ENCODE assay signal across 10 mouse cellular contexts in the genomic region with DNA sequence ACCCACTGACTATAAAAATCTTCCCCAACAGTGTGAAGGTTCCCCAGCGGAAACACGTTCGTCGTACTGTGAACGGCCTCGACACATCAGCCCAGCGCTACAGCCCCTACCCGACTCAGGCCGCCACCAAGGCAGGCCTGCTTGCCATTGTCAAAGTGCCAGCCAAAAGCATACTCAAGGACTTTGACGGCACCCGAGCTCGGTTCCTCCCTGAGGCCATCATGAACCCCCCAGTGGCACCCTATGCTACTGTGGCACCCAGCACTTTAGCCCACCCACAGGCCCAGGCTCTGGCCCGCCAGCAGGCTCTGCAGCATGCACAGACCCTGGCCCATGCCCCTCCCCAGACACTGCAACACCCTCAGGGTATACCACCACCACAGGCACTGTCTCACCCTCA. TPM values are rescaled to one million over a fixed set of nuclear protein-coding genes. Genes with fewer than 3 reads are reported as not detected.
A peak's percentile ranks its signal among the peaks of the same experiment; 100 is the strongest.
DNase-seq lines count a peak whose midpoint lies in the region; ATAC-seq lines count a peak whose summit lies in the region.
"Had no signal": no experiment of that assay in that cellular context is flagged by ENCODE, and none has a peak within 500 bp of the region (broad histone marks: within the 10 kb centered on the region; RNA-seq: fewer than 3 reads in every experiment).

No protein-coding gene starts in this region.

- peaks cover 75% of the 10 kb centered on the region for H3K36me3 ChIP-seq in limb, embryonic 15.5 days

- no peaks in the 10 kb centered on the region for H3K27me3 ChIP-seq in limb, embryonic 15.5 days
- H3K27me3 ChIP-seq: liver, embryonic 12.5 days had no signal

- no peak overlapping the region for H3K9ac ChIP-seq in limb, embryonic 15.5 days
- H3K9ac ChIP-seq: liver, embryonic 12.5 days had no signal

- 80% methylated on average over 13 of the region's 13 CpGs for WGBS in limb, embryonic 15.5 days

- DNase-seq in gastrocnemius, postnatal 14 days = peak; percentile 16
- no peak for DNase-seq in gastrocnemius, adult 8-10 months (ENCODE audit: low spot score in 2 of 2)
- DNase-seq in right cerebral cortex, postnatal 10 days (ENCODE audit: low spot score in 2 of 2) = peak; percentile 39 to 52
- DNase-seq in right cerebral cortex, adult 2 months (ENCODE audit: low spot score in 2 of 2) = no peak
- DNase-seq in testis, postnatal 14 days (ENCODE audit: low spot score) = peak; percentile 18
- DNase-seq in spleen, postnatal 4 days (ENCODE audit: low spot score in 2 of 2) = no peak
- no peak for DNase-seq in retina, postnatal 1 day
- DNase-seq: heart, postnatal 4 days had no signal

- H3K9me3 ChIP-seq in limb, embryonic 15.5 days = no peaks in the 10 kb centered on the region
- H3K9me3 ChIP-seq: liver, embryonic 12.5 days had no signal

- peak; percentile 30; the same call in 1 of the 2 replicates for ATAC-seq in limb, embryonic 15.5 days (ENCODE audit: insufficient number of reproducible peaks, low FRiP score, low TSS enrichment, low read depth)
- ATAC-seq: liver, embryonic 12.5 days had no signal

- peak overlapping the region; percentile 51; the same call in 1 of the 2 replicates for H3K27ac ChIP-seq in limb, embryonic 15.5 days
- H3K27ac ChIP-seq: liver, embryonic 12.5 days had no signal

- H3K4me3 ChIP-seq in limb, embryonic 15.5 days = no peak overlapping the region
- H3K4me3 ChIP-seq: liver, embryonic 12.5 days had no signal

- intact Hi-C loops in gastrocnemius, postnatal 14 days (cut with DNase I; ENCODE audit: low total_unique reads) = no loop called here

- H3K4me2 ChIP-seq in limb, embryonic 15.5 days = no peak overlapping the region
- H3K4me2 ChIP-seq: liver, embryonic 12.5 days had no signal

- peaks cover 24% of the 10 kb centered on the region for H3K4me1 ChIP-seq in limb, embryonic 15.5 days

RNA-seq across cellular contexts. Expression of a gene that starts 11.6 kb away (rescaled TPM):
- 10 to 100 TPM in 1 of 2 experiments, 1 to 10 TPM in 1; 7.6 to 10.2 TPM for total RNA-seq in gastrocnemius, postnatal 14 days (2021)
- 1 to 10 TPM; 2.9 to 3.5 (median 3.2) TPM for total RNA-seq in gastrocnemius, adult 8-10 months (2022)
- 65.6 and 67.0 TPM in 2 replicates for polyA plus RNA-seq in limb, embryonic 15.5 days (2015; fragmentation: Nextera tagmentation; extraction: Ambion mirVana)

RNA-seq across cellular contexts. Expression of a gene that starts 22.7 kb away (rescaled TPM):
- total RNA-seq in gastrocnemius, postnatal 14 days (2021) = 1 to 10 TPM; 1.4 to 2.1 TPM
- under 1 TPM; 0.19 to 0.73 (median 0.50) TPM for total RNA-seq in gastrocnemius, adult 8-10 months (2022)
- 15.4 and 16.2 TPM in 2 replicates for polyA plus RNA-seq in limb, embryonic 15.5 days (2015; fragmentation: Nextera tagmentation; extraction: Ambion mirVana)

RNA-seq across cellular contexts. Expression of a gene that starts 22.7 kb away (rescaled TPM):
- 1 to 10 TPM; 3.5 to 4.4 TPM for total RNA-seq in gastrocnemius, postnatal 14 days (2021)
- 1 to 10 TPM in 1 of 4 experiments, under 1 TPM in 3; 0.56 to 1.7 (median 0.64) TPM for total RNA-seq in gastrocnemius, adult 8-10 months (2022)
- polyA plus RNA-seq in limb, embryonic 15.5 days (2015; fragmentation: Nextera tagmentation; extraction: Ambion mirVana) = 31.3 and 32.0 TPM in 2 replicates

RNA-seq across cellular contexts. Expression of a gene that starts 29.6 kb away (rescaled TPM):
- 1,000 to 10,000 TPM; 1,019 to 1,174 TPM for total RNA-seq in gastrocnemius, postnatal 14 days (2021)
- total RNA-seq in gastrocnemius, adult 8-10 months (2022) = 100 to 1,000 TPM; 671 to 835 (median 744) TPM
- polyA plus RNA-seq in limb, embryonic 15.5 days (2015; fragmentation: Nextera tagmentation; extraction: Ambion mirVana) = 1,208 and 1,454 TPM in 2 replicates

RNA-seq across cellular contexts. Expression of a gene that starts 34.5 kb away (rescaled TPM):
- total RNA-seq in gastrocnemius, postnatal 14 days (2021) = 10 to 100 TPM; 10.2 to 14.1 TPM
- total RNA-seq in gastrocnemius, adult 8-10 months (2022) = 1 to 10 TPM; 1.6 to 5.5 (median 3.4) TPM
- 153 and 164 TPM in 2 replicates for polyA plus RNA-seq in limb, embryonic 15.5 days (2015; fragmentation: Nextera tagmentation; extraction: Ambion mirVana)

Comparison
In these comparisons a context has a peak if more than half of its experiments do, and no peak if none do; other contexts are left out.
1. DNase-seq: peak in gastrocnemius, postnatal 14 days (single experiment), right cerebral cortex, postnatal 10 days (2 of 2) and testis, postnatal 14 days (single experiment); none in gastrocnemius, adult 8-10 months (0 of 2), right cerebral cortex, adult 2 months (0 of 2), spleen, postnatal 4 days (0 of 2) and retina, postnatal 1 day (single experiment).